Mouse (Mus musculus) midbrain, embryonic 11.5 days (tissue): ENCODE measurements at regions not wholly inside any gene's neighbourhood (a gene's known extent, or its start where the extent isn't known, plus 50 kb on each side); places are given as distances from the start of the nearest gene placed in this dataset. TPM values are rescaled to one million over a fixed set of nuclear protein-coding genes. Genes with fewer than 3 reads are reported as not detected.

Experiments used
- ATAC-seq: fragments of 200-750 bp; cut with Nextera tagmentation; 2 replicates; pipeline ENCODE4 v1.8.0; 2017; ENCODE audit warnings: moderate TSS enrichment, moderate library complexity; ENCODE audit not compliant: low FRiP score
- DNase-seq: peaks from one replicate; pipeline ENCODE4 v3.0.0; 2015; ENCODE audit warnings: low spot score; ENCODE audit errors: missing footprints
- H3K27ac ChIP-seq: fragments of 300-500 bp; sonication (generic); 2 replicates; pipeline ENCODE4 v1.5.1; 2014; ENCODE audit warnings: low read depth, low read length
- H3K27me3 ChIP-seq: fragments of 300-500 bp; sonication (generic); 2 replicates; pipeline ENCODE4 v1.6.1; 2014; ENCODE audit warnings: mild to moderate bottlenecking, low read length, moderate library complexity, mixed read lengths; ENCODE audit not compliant: control insufficient read depth, insufficient read depth
- H3K36me3 ChIP-seq: fragments of 300-500 bp; sonication (generic); 2 replicates; pipeline ENCODE4 v1.6.1; 2014; ENCODE audit warnings: mild to moderate bottlenecking, low read length, moderate library complexity, mixed read lengths; ENCODE audit not compliant: control insufficient read depth, insufficient read depth
- H3K4me1 ChIP-seq: fragments of 300-500 bp; sonication (generic); 2 replicates; pipeline ENCODE4 v1.6.1; 2014; ENCODE audit warnings: low read length; ENCODE audit not compliant: control insufficient read depth, insufficient read depth
- H3K4me2 ChIP-seq: fragments of 300-500 bp; sonication (generic); 2 replicates; pipeline ENCODE4 v1.6.1; 2014; ENCODE audit warnings: mild to moderate bottlenecking, moderate library complexity
- H3K4me3 ChIP-seq: fragments of 300-500 bp; sonication (generic); 2 replicates; pipeline ENCODE4 v1.5.1; 2014; ENCODE audit warnings: low read depth, low read length
- H3K9ac ChIP-seq: fragments of 300-500 bp; sonication (generic); 2 replicates; pipeline ENCODE4 v1.6.1; 2014; ENCODE audit warnings: low read length
- H3K9me3 ChIP-seq: fragments of 300-500 bp; sonication (generic); 2 replicates; pipeline ENCODE4 v1.6.1; 2016; ENCODE audit warnings: low read length; ENCODE audit not compliant: control insufficient read depth
- WGBS: fragments of 180-500 bp; shearing (Covaris S2); extraction: QIAGEN DNeasy Blood & Tissue Kit; methylation state at CpG from one replicate; pipeline ENCODE4 v1.1.7; 2014; 5-methylcytosine and 5-hydroxymethylcytosine counted together
- microRNA-seq: library from miRNA; unstranded; fragments of <30 nt; microRNA quantifications from one replicate; pipeline ENCODE4, GENCODE M21; 2017

DNA sequence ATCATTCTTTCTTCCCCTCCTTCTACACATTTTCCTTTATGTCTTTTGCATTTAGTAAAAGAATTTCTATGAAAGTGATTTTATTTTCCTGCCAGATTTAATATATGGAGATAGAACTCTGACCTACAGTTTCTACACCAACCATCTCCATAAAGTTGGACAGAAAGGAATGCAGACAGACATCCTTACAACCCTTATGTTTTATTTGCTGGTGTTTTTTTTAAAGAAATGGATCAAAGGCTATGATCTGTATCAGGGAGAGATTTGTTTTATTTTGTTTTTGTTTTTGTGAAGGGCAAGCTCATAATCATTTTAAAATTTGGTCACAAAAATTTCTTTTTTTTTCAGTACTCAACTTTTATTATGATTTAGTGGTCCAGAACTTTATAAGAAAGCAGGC is 391.2 kb upstream of the Ddx18 start:
- H3K9ac ChIP-seq: no peak overlapping the region
- H3K4me3 ChIP-seq: no peak overlapping the region
- ATAC-seq (no peak), DNase-seq (no peak)
- H3K4me2 ChIP-seq: no peak overlapping the region
- H3K4me1 ChIP-seq: no peaks in the 10 kb centered on the region
- no peaks in the 10 kb centered on the region for H3K9me3 ChIP-seq
- H3K36me3 ChIP-seq: no peaks in the 10 kb centered on the region
- no peak overlapping the region for H3K27ac ChIP-seq
- H3K27me3 ChIP-seq: no peaks in the 10 kb centered on the region

DNA sequence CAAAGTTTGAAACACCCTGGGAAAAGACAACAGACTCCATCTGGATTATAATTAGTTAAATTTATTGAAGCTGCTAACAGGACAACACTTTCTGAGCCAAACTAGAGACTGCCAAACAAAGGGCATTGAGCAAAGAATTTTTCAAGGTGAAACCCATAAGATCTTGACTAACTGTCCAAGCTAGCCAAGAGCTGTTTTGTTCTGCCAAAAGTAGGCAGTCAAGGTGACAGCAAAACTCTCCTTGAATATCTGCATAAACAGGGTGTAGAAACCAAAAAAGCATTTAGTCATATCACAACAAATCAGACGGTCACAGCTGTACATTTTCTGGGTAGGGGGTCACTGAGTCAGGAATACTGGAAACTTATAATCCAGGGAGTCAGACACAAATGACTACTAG is 368.1 kb upstream of the Ddx18 start:
- H3K36me3 ChIP-seq: no peaks in the 10 kb centered on the region
- no peak overlapping the region for H3K4me2 ChIP-seq
- no peak overlapping the region for H3K9ac ChIP-seq
- WGBS: 78% methylated on average over 1 of the region's 1 CpGs
- no peaks in the 10 kb centered on the region for H3K27me3 ChIP-seq
- H3K4me3 ChIP-seq: no peak overlapping the region
- no peak for ATAC-seq
- no peaks in the 10 kb centered on the region for H3K9me3 ChIP-seq
- no peak overlapping the region for H3K27ac ChIP-seq
- no peak for DNase-seq
- H3K4me1 ChIP-seq: no peaks in the 10 kb centered on the region

Small RNA genes in the stretch of these regions (microRNA-seq; reads per million reads assigned to microRNA genes)
- not detected for gene Gm26472
